Comparison of ENCODE assay signal across 9 mouse cellular contexts in the genomic region with DNA sequence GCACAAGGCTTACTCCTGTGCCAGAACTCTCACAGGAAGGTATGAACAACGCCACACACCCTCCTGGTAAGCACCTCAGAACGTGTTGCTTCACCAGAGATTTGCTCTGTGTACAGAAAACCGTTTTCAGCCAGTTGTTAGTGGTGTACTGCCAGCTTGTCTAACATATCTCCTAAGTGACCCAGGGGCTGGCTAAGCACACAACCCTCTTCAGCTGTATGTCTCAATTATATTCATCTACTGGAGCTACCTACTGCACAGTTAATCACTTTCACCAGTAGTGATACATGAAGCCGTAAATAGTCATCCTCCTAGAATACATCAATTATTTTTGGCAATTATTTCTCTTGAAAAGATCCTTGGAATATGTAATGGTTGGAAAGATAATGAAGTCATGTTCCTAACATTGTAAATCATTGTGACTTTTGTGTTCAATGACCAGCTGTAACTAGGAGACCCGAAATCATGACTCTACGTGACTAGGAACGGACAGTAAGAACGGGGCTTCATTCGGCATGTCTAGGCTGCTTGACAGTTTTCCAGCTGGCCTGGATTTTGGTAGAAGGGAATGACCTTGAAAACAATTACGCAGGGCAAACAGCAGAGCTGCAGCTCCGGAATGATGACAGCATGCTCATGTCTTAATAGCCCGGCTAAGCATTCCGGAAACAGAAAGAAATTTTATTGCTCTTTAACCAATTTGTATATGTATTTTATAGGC.
DNase-seq lines count a peak whose midpoint lies in the region; ATAC-seq lines count a peak whose summit lies in the region.
"Had no signal": no experiment of that assay in that cellular context is flagged by ENCODE, and none has a peak within 500 bp of the region (broad histone marks: within the 10 kb centered on the region; RNA-seq: fewer than 3 reads in every experiment).

No protein-coding gene starts in this region.

- WGBS in heart, embryonic 12.5 days, result 49% methylated on average over 13 of the region's 13 CpGs

- no peak overlapping the region for H3K9ac ChIP-seq in heart, embryonic 12.5 days
- H3K9ac ChIP-seq: embryonic facial prominence, embryonic 15.5 days had no signal

- intact Hi-C loops in left cerebral cortex, postnatal 4 days (cut with DNase I), result no loop called here
- intact Hi-C loops in left cerebral cortex, postnatal 25 days (cut with DNase I), result no loop called here

- H3K4me2 ChIP-seq in heart, embryonic 12.5 days, result no peak overlapping the region
- H3K4me2 ChIP-seq: embryonic facial prominence, embryonic 15.5 days had no signal

- no peaks in the 10 kb centered on the region for H3K27me3 ChIP-seq in heart, embryonic 12.5 days (replicated peaks)
- H3K27me3 ChIP-seq: embryonic facial prominence, embryonic 15.5 days had no signal

- no peak for ATAC-seq in heart, embryonic 12.5 days (ENCODE audit: insufficient number of reproducible peaks, low FRiP score)

- DNase-seq in left cerebral cortex, postnatal 4 days, result peak; percentile 49
- DNase-seq in left cerebral cortex, postnatal 25 days (ENCODE audit: low spot score in 2 of 2), result no peak
- peak; percentile 37 for DNase-seq in adrenal gland, postnatal 25 days
- peak; percentile 47 for DNase-seq in lung, postnatal 14 days
- no peak for DNase-seq in right cerebral cortex, postnatal 14 days
- no peak for DNase-seq in right cerebral cortex, postnatal 36 days (ENCODE audit: low spot score in 2 of 2)
- no peak for DNase-seq in spleen, postnatal 4 days (ENCODE audit: low spot score in 2 of 2)

- peak overlapping the region; percentile 36; the same call in 1 of the 2 replicates for H3K27ac ChIP-seq in heart, embryonic 12.5 days (ENCODE audit: poor library complexity, severe bottlenecking)
- H3K27ac ChIP-seq: embryonic facial prominence, embryonic 15.5 days had no signal

- H3K4me1 ChIP-seq in heart, embryonic 12.5 days (replicated peaks), result peaks cover 27% of the 10 kb centered on the region
- H3K4me1 ChIP-seq: embryonic facial prominence, embryonic 15.5 days had no signal

- H3K9me3 ChIP-seq in heart, embryonic 12.5 days (replicated peaks), result peaks cover 3% of the 10 kb centered on the region; the same call in 1 of the 2 replicates
- H3K9me3 ChIP-seq: embryonic facial prominence, embryonic 15.5 days had no signal

- no peak overlapping the region for H3K4me3 ChIP-seq in heart, embryonic 12.5 days
- H3K4me3 ChIP-seq: embryonic facial prominence, embryonic 15.5 days had no signal

- no peaks in the 10 kb centered on the region for H3K36me3 ChIP-seq in heart, embryonic 12.5 days
- H3K36me3 ChIP-seq: embryonic facial prominence, embryonic 15.5 days had no signal

Comparison
In these comparisons a context has a peak if more than half of its experiments do, and no peak if none do; other contexts are left out.
1. DNase-seq: peak in left cerebral cortex, postnatal 4 days (single experiment), adrenal gland, postnatal 25 days (single experiment) and lung, postnatal 14 days (single experiment); none in left cerebral cortex, postnatal 25 days (0 of 2), right cerebral cortex, postnatal 14 days (single experiment), right cerebral cortex, postnatal 36 days (0 of 2) and spleen, postnatal 4 days (0 of 2).